Mouse (Mus musculus) adrenal gland, postnatal 10 days (tissue): ENCODE measurements around the gene Ccdc187. TPM values are rescaled to one million over a fixed set of nuclear protein-coding genes. Genes with fewer than 3 reads are reported as not detected.

Experiments used
- DNase-seq: peaks from one replicate; pipeline ENCODE4 v3.0.0; 2021; ENCODE audit warnings: mixed read lengths
- total RNA-seq, 2 experiments: library from RNA; stranded (reverse); gene quantifications; 2 replicates each; pipeline ENCODE4 v1.2.3; 2021

The Ccdc187 gene
- total RNA-seq, 2 experiments from 2014 or later, result 0.81 to 1.5 TPM

GRCm38 (mm10) chr2:26280594-26280993, 13.8 kb downstream of the Ccdc187 start:
- DNase-seq, result peak; percentile 24

- DNase-seq, result no peak
Observed at GRCm38 (mm10) chr2:26279712-26280111, 14.6 kb downstream of the Ccdc187 start.

GRCm38 (mm10) chr2:26273611-26274010, 20.7 kb downstream of the Ccdc187 start:
- DNase-seq, result peak; percentile 76

GRCm38 (mm10) chr2:26268216-26268615, 26.1 kb downstream of the Ccdc187 start:
- peak; percentile 27 for DNase-seq

GRCm38 (mm10) chr2:26266066-26266742, 28.2 kb downstream of the Ccdc187 start:
- DNase-seq, result no peak

GRCm38 (mm10) chr2:26265095-26265494, 29.3 kb downstream of the Ccdc187 start:
- peak; percentile 18 for DNase-seq

- DNase-seq, result no peak
Observed at GRCm38 (mm10) chr2:26264646-26265045, 29.7 kb downstream of the Ccdc187 start.

GRCm38 (mm10) chr2:26257315-26258096, 36.9 kb downstream of the Ccdc187 start:
- no peak for DNase-seq

GRCm38 (mm10) chr2:26254816-26255215, 39.5 kb downstream of the Ccdc187 start:
- DNase-seq, result no peak

- DNase-seq, result no peak
Observed at GRCm38 (mm10) chr2:26252514-26253206, 41.7 kb downstream of the Ccdc187 start.

GRCm38 (mm10) chr2:26247531-26247930, 46.8 kb downstream of the Ccdc187 start:
- DNase-seq, result peak; percentile 18

- DNase-seq, result no peak
Observed at GRCm38 (mm10) chr2:26240841-26241240, 53.5 kb downstream of the Ccdc187 start.

- peak; percentile 24 for DNase-seq
Observed at GRCm38 (mm10) chr2:26240330-26240729, 54.0 kb downstream of the Ccdc187 start.

GRCm38 (mm10) chr2:26237290-26237782, 57.0 kb downstream of the Ccdc187 start, which contains the start of gene Qsox2:
Gene Qsox2 (minus strand): TSS chr2:26237525.
- DNase-seq, result peak; percentile 97

GRCm38 (mm10) chr2:26236681-26237289, 57.6 kb downstream of the Ccdc187 start:
- DNase-seq, result no peak

- DNase-seq, result no peak
Observed at GRCm38 (mm10) chr2:26234771-26235170, 59.6 kb downstream of the Ccdc187 start.

- no peak for DNase-seq
Observed at GRCm38 (mm10) chr2:26234253-26234652, 60.1 kb downstream of the Ccdc187 start.

GRCm38 (mm10) chr2:26231366-26231765, 63.0 kb downstream of the Ccdc187 start:
- no peak for DNase-seq

- DNase-seq, result no peak
Observed at GRCm38 (mm10) chr2:26230253-26230652, 64.1 kb downstream of the Ccdc187 start.

- DNase-seq, result peak; percentile 52
Observed at GRCm38 (mm10) chr2:26227788-26228187, 66.6 kb downstream of the Ccdc187 start.

GRCm38 (mm10) chr2:26225242-26225641, 69.1 kb downstream of the Ccdc187 start:
- DNase-seq, result no peak

- no peak for DNase-seq
Observed at GRCm38 (mm10) chr2:26223961-26224360, 70.4 kb downstream of the Ccdc187 start.
